Mouse (Mus musculus) heart, postnatal 0 days (tissue): Measurements from ENCODE around the gene Cep164. TPM values are rescaled to one million over a fixed set of nuclear protein-coding genes. Genes with fewer than 3 reads are reported as not detected.

Experiments
- ATAC-seq: fragments of 200-750 bp; cut with Nextera tagmentation; 2 replicates; pipeline ENCODE4 v1.8.0; 2017; ENCODE audit warnings: low read depth, moderate number of reproducible peaks, moderate library complexity; ENCODE audit not compliant: insufficient read depth
- DNase-seq: peaks from one replicate; pipeline ENCODE4 v3.0.0-alpha.2; 2016; ENCODE audit warnings: low spot score
- H3K27ac ChIP-seq: fragments of 300-500 bp; sonication (generic); 2 replicates; pipeline ENCODE4 v1.5.1; 2014; ENCODE audit warnings: low read depth, mild to moderate bottlenecking
- H3K27me3 ChIP-seq: fragments of 300-500 bp; sonication (generic); 2 replicates; pipeline ENCODE4 v1.6.1; 2014; ENCODE audit warnings: low read length, mixed read lengths; ENCODE audit not compliant: control insufficient read depth, insufficient read depth
- H3K36me3 ChIP-seq: fragments of 300-500 bp; sonication (generic); replicated peaks from 2 replicates; pipeline ENCODE4 v1.6.1; 2014; ENCODE audit warnings: low read length, mixed read lengths; ENCODE audit not compliant: control insufficient read depth, insufficient read depth
- H3K4me1 ChIP-seq: fragments of 300-500 bp; sonication (generic); 2 replicates; pipeline ENCODE4 v1.6.1; 2014; ENCODE audit warnings: antibody characterized with exemption; ENCODE audit not compliant: control insufficient read depth, insufficient read depth
- H3K4me2 ChIP-seq: fragments of 300-500 bp; sonication (generic); 2 replicates; pipeline ENCODE4 v1.6.1; 2014; ENCODE audit warnings: low read depth, mild to moderate bottlenecking, low read length, moderate library complexity
- H3K4me3 ChIP-seq: fragments of 300-500 bp; sonication (generic); 2 replicates; pipeline ENCODE4 v1.5.1; 2014; ENCODE audit warnings: low read depth, low read length
- H3K9ac ChIP-seq: fragments of 300-500 bp; sonication (generic); replicated peaks from 2 replicates; pipeline ENCODE4 v1.6.1; 2014; ENCODE audit warnings: low read depth, low read length, mixed read lengths
- H3K9me3 ChIP-seq: fragments of 300-500 bp; sonication (generic); replicated peaks from 2 replicates; pipeline ENCODE4 v1.6.1; 2016; ENCODE audit warnings: low read length; ENCODE audit not compliant: control insufficient read depth
- CTCF ChIP-seq: IDR thresholded peaks from 2 replicates; pipeline ENCODE4 v1.5.1; 2016; ENCODE audit warnings: antibody characterized with exemption, control low read depth, low read depth
- EP300 ChIP-seq: IDR thresholded peaks from 2 replicates; pipeline ENCODE4 v1.6.1; 2016; ENCODE audit warnings: antibody characterized with exemption, low read depth
- WGBS: fragments of 180-500 bp; shearing (Covaris S2); extraction: QIAGEN DNeasy Blood & Tissue Kit; methylation state at CpG from one replicate; pipeline ENCODE4 v1.1.7; 2014; 5-methylcytosine and 5-hydroxymethylcytosine counted together
- polyA plus RNA-seq: library from polyadenylated mRNA; unstranded; fragments of >200 nt; fragmentation: Nextera tagmentation; extraction: Ambion mirVana; gene quantifications from 2 replicates; pipeline ENCODE4 v1.2.1, GENCODE M21; 2015
- total RNA-seq: library from RNA; depleted of rRNA; stranded (reverse); fragments of >200 nt; gene quantifications from 2 replicates; pipeline ENCODE4 v1.2.3, GENCODE M21; 2014; ENCODE audit warnings: low replicate concordance

Cep164 gene
- total and polyA plus RNA-seq, 2 experiments from 2014 or later: 7.0 to 29.8 TPM

- no peak for ATAC-seq
- Histone ChIP-seq H3K27me3 (no peaks in the 10 kb centered on the region), H3K4me2 (peak overlapping the region; percentile 96), H3K36me3 (no peaks in the 10 kb centered on the region), H3K9me3 (no peaks in the 10 kb centered on the region), H3K9ac (no peak overlapping the region), H3K27ac (no peak overlapping the region), H3K4me3 (peak overlapping the region; percentile 88), H3K4me1 (peaks cover 27% of the 10 kb centered on the region)
- TF ChIP-seq EP300: no peak
- no peak for TF ChIP-seq CTCF
- DNase-seq: no peak
- 21% methylated on average over 4 of the region's 4 CpGs for WGBS
Measured at GRCm38 (mm10) chr9:45838069-45838433, 9.6 kb upstream of the Cep164 start.

- Histone ChIP-seq H3K27ac (no peak overlapping the region), H3K4me2 (no peak overlapping the region), H3K27me3 (no peaks in the 10 kb centered on the region), H3K9ac (no peak overlapping the region), H3K4me3 (no peak overlapping the region), H3K4me1 (no peaks in the 10 kb centered on the region), H3K36me3 (no peaks in the 10 kb centered on the region), H3K9me3 (no peaks in the 10 kb centered on the region)
- DNase-seq (no peak), ATAC-seq (no peak)
- WGBS: 75% methylated on average over 2 of the region's 2 CpGs
- no peak for TF ChIP-seq EP300
- TF ChIP-seq CTCF: no peak
Measured at GRCm38 (mm10) chr9:45833461-45833860, 5.0 kb upstream of the Cep164 start.

DNA sequence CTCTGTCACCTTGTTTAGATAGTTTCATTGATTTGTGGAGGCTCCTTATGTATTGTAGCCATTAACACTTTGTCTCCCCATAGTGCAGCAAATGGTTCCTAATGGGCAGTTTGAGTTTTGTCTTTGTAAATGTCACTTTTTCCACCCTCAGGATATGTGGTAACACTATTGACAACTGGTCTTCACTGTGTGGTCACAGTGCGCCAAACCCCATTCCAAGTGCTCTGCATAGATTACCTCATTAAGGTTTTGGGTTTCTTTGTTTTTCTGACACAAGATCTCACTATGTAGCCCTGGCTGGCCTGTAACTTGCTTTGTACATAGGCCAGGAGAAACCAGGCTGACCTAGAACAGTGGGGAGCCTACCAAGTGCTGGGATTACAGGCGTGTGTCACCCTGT lies 4.4 kb upstream of the Cep164 start:
- ATAC-seq (no peak), DNase-seq (no peak)
- no peak overlapping the region for H3K4me2 ChIP-seq
- H3K9me3 ChIP-seq: no peaks in the 10 kb centered on the region
- no peak overlapping the region for H3K4me3 ChIP-seq
- H3K27ac ChIP-seq: no peak overlapping the region
- H3K27me3 ChIP-seq: no peaks in the 10 kb centered on the region
- no peaks in the 10 kb centered on the region for H3K4me1 ChIP-seq
- no peak overlapping the region for H3K9ac ChIP-seq
- WGBS: 91% methylated on average over 2 of the region's 2 CpGs
- TF ChIP-seq EP300 (no peak), CTCF (no peak)
- no peaks in the 10 kb centered on the region for H3K36me3 ChIP-seq

DNA sequence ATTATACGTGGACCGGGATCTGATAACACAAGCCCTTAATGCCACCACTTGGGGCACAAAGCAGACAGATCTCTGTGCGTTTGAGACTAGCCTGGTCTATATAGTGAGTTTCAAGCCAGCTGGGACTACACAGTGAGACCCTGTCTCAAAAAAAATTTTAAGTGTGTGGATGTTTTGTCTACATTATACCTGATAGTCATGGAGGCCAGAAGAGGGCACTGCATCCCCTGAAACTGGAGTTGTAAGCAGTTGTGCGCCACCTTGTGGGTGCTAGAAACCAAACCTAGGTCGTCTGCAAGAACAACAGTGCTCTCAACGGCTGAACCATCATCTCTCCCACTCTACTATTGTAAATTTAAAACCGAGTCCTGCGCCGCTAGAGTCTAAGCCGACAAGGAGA lies 616 bp upstream of the Cep164 start:
- Histone ChIP-seq H3K4me2 (peak overlapping the region; percentile 73), H3K4me3 (peak overlapping the region; percentile 80; the same call in 1 of the 2 replicates), H3K9me3 (no peaks in the 10 kb centered on the region), H3K27ac (no peak overlapping the region), H3K27me3 (no peaks in the 10 kb centered on the region), H3K36me3 (no peaks in the 10 kb centered on the region), H3K4me1 (peaks cover 5% of the 10 kb centered on the region), H3K9ac (no peak overlapping the region)
- ATAC-seq (peak; percentile 22; the same call in 1 of the 2 replicates), DNase-seq (peak; percentile 61)
- 29% methylated on average over 10 of the region's 10 CpGs for WGBS
- TF ChIP-seq CTCF: peak; percentile 64
- TF ChIP-seq EP300: no peak

DNA sequence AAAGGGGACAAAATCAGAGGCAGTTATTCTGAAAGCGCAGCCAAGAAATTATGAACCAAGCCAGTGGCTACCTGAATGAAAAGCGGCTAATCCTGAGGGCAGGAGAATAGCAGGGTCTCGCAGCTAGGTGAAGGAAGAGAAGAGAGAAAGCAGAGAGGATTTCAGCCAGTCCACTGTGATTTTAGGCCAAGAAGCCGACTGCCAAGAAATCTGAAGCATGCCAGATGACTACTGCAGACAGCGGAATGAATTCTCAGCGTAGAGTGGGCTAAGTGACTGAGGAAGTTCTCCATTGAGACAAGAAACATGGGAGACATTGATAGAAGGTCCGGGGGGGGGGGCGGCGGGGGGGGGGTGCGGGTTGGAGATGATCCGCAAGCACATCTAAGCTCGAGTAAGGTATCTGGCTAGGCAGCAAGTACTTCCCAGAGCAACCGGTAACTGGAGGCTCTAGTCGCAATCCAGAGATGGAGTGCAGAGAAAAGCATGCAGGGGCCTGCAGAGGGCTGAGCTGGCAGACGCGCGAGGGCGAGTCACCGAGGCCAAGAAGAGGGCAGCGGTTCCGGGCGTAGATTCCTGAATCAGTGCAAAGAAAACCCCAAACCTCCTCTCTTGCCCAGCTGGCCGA lies 714 bp downstream of the Cep164 start:
- H3K4me2 ChIP-seq: peak overlapping the region; percentile 73
- peaks cover 5% of the 10 kb centered on the region for H3K4me1 ChIP-seq
- TF ChIP-seq CTCF: no peak
- no peak for TF ChIP-seq EP300
- H3K9ac ChIP-seq: peak overlapping the region; percentile 57
- no peaks in the 10 kb centered on the region for H3K36me3 ChIP-seq
- WGBS: 5% methylated on average over 23 of the region's 23 CpGs
- peak; percentile 51 for DNase-seq
- H3K4me3 ChIP-seq: peak overlapping the region; percentile 80
- H3K27me3 ChIP-seq: no peaks in the 10 kb centered on the region
- peak overlapping the region; percentile 70 for H3K27ac ChIP-seq
- H3K9me3 ChIP-seq: no peaks in the 10 kb centered on the region
- peak; percentile 48 for ATAC-seq
